Mouse (Mus musculus) cortical plate, adult 2 months (tissue): ENCODE measurements around the gene Kctd17. TPM values are rescaled to one million over a fixed set of nuclear protein-coding genes. Genes with fewer than 3 reads are reported as not detected.

ENCODE experiments used
- H3K27ac ChIP-seq: fragments of 200-500 bp; 2 replicates; pipeline ENCODE4 v1.5.1; 2012; ENCODE audit warnings: low read length, control low read depth, inconsistent platforms; ENCODE audit not compliant: insufficient read depth
- H3K4me1 ChIP-seq: fragments of 200-500 bp; 2 replicates; pipeline ENCODE4 v1.6.1; 2011; ENCODE audit warnings: low read length; ENCODE audit not compliant: control insufficient read depth, insufficient read depth
- H3K4me3 ChIP-seq: fragments of 200-500 bp; 2 replicates; pipeline ENCODE4 v1.5.1; 2011; ENCODE audit warnings: mild to moderate bottlenecking, low read length, control low read depth; ENCODE audit not compliant: insufficient read depth
- CTCF ChIP-seq: fragments of 200-500 bp; IDR thresholded peaks from 2 replicates; pipeline ENCODE4 v1.5.1; 2011; ENCODE audit warnings: mild to moderate bottlenecking, control low read depth, low read length; ENCODE audit not compliant: insufficient read depth; ENCODE audit errors: extremely low read depth
- POLR2A ChIP-seq: fragments of 200-500 bp; IDR thresholded peaks from 2 replicates; pipeline ENCODE4 v1.6.1; 2011; ENCODE audit warnings: mild to moderate bottlenecking, low read length, control low read depth; ENCODE audit not compliant: insufficient read depth; ENCODE audit errors: extremely low read depth
- polyA plus RNA-seq: library from polyadenylated mRNA; depleted of rRNA; stranded (reverse); fragments of >200 nt; gene quantifications from 2 replicates; pipeline ENCODE4 v1.2.3, GENCODE M21; 2012; rRNA removed

Kctd17 gene
- polyA plus RNA-seq, 1 experiment = 526 TPM

DNA sequence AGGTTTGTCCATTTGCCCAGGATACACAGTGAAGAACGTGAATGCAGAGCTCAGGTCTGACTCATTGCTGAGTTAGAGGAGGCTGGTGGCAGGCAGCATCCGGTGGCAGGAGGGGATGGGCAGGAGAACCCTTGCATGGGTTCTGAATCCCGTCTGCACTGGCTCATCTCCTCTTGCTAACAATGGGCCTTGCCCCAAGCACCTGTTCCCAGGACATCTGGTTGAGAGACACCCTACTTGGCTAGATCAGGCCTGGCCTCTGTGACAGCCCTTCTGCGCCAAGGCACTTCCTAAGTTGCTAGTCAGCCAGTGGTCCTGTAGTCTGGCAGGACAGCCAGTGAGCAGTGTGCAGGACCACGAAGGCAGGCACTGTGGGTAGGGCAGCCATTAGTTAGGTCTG, 51.1 kb downstream of the Kctd17 start:
- H3K27ac ChIP-seq = no peak overlapping the region
- TF ChIP-seq POLR2A (no peak), CTCF (no peak)
- H3K4me3 ChIP-seq = no peak overlapping the region
- H3K4me1 ChIP-seq = no peaks in the 10 kb centered on the region

DNA sequence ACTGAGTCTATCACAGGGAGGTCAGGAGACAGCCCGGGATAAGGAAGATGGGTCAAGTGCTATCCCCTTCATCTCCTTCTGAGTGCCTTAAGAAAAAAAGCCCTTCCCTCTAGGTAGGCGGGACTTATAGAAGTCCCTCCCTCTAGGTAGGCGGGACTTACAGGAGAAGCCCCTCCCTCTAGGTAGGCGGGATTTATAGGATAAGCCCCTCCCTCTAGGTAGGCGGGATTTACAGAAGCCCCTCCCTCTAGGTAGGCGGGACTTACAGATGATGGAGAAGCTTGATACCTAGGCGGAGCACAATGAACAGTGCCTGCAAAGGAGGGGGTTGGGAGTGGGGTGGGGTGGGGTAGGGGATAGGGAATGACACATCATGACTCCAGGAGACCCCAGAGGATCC, 51.7 kb downstream of the Kctd17 start:
- H3K27ac ChIP-seq = no peak overlapping the region
- H3K4me3 ChIP-seq = no peak overlapping the region
- TF ChIP-seq POLR2A = no peak
- H3K4me1 ChIP-seq = no peaks in the 10 kb centered on the region

DNA sequence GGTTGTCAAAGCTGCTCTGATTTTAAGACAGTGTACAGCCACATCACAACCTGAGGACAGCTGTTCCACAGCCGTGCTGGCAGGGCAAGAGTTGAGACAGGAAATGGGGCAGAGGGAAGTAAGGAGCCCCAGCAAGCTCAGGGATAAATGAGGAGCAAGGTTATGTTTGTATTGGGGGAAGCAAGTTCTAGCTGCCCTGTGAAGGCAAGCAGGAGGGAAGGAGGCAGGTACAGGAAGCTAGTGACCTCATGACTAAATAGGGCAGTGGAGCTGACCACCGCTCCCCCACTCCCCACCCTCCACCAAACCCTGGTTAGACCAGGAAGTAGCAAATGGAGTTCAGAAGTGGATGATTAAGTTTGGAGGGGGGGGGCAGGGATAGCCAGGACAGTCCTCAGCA, 52.6 kb downstream of the Kctd17 start:
- TF ChIP-seq CTCF = no peak
- TF ChIP-seq POLR2A = no peak
- no peaks in the 10 kb centered on the region for H3K4me1 ChIP-seq
- H3K4me3 ChIP-seq = no peak overlapping the region
- H3K27ac ChIP-seq = no peak overlapping the region

DNA sequence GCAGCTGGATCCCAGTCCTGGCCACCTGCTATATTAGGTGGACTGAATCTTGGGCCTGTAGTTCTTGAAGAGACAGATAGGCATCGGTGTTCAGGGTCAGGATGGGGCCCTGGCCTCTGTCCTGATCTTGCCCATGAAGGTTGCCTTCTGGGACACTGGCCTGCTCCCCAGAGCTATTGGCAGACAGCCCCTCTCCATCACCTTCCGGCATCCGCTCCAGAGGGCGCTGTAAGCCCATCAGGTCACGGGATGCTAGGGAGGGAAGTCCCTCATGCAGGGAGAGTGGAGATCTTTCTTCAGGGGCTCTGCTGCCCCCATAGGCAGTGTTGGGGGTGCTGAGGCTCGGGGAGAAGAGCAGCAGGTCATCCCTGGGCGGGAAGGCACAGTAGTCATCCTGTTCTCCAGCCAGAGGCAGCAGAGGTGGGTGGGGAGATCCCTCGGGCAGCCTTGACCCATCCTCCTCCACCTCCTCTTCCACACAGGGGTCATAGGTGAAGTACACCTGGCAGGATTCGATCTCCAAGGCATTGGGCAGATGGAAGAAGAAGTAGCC, 53.2 kb downstream of the Kctd17 start:
- no peak for TF ChIP-seq POLR2A
- no peak for TF ChIP-seq CTCF
- Histone ChIP-seq H3K27ac (no peak overlapping the region), H3K4me1 (no peaks in the 10 kb centered on the region), H3K4me3 (no peak overlapping the region)

DNA sequence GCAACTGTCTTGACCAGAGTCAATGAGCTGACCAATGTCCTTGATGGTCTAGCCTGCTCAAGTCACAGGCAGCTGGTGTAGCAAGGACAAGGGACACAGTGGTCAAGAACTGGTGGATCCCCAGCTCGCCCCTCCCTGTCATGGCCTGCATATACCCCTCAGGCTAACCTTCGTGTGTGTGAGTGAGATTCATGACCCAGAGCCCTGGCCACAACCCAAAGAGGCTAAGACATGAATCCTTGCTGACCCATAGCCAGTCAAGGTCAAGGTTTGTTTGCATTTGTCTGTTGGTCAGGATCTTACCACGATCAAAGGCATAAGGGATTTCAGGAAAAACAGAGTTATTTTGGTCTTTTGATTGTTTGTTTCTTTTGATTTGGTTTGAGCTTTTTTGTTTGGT, 54.2 kb downstream of the Kctd17 start:
- TF ChIP-seq POLR2A = no peak
- no peak for TF ChIP-seq CTCF

DNA sequence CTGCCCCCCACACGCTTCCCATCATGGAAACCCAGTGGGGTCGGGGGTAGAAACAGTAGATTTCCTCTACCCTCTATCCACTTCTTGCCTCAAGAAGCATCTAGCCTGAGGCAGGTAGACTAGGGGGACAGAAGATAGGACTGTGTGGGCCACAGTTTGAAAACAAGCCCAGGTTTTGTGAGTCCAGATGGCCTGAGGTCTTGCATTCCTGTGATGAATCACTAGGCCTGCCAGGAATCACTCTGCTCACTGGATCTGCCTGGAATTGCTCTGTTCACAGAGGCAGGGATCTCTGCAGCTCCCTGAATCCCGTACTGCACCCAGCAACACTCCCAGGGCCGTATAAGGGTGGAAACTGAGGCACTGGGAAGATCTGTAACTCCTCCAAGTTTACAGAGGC, 54.9 kb downstream of the Kctd17 start:
- no peak overlapping the region for H3K27ac ChIP-seq
- H3K4me1 ChIP-seq = no peaks in the 10 kb centered on the region
- no peak overlapping the region for H3K4me3 ChIP-seq
- TF ChIP-seq POLR2A (no peak), CTCF (no peak)

More for the DNA sequence above, 54.2 kb downstream of the Kctd17 start:
- Histone ChIP-seq H3K27ac (no peak overlapping the region), H3K4me1 (no peaks in the 10 kb centered on the region), H3K4me3 (no peak overlapping the region)

DNA sequence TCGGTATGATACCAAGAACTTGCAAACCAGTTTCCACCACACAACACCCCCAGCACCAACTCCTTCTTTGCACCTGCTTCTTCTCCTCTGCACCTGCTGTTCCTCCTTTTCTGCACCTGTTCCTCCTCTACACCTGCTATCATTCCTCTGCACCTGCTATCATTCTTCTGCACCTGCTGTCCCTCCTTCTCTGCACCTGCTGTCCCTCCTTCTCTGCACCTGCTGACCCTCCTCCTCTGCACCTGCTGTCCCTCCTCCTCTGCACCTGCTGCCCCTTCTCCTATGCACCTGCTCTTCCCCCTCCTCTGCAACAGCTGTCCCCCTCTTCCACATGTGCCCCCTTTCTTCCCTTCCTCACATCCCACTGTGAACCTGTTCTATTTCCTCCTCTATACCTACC, 58.2 kb downstream of the Kctd17 start:
- no peak for TF ChIP-seq CTCF
- TF ChIP-seq POLR2A = no peak
- Histone ChIP-seq H3K27ac (no peak overlapping the region), H3K4me1 (no peaks in the 10 kb centered on the region), H3K4me3 (no peak overlapping the region)

DNA sequence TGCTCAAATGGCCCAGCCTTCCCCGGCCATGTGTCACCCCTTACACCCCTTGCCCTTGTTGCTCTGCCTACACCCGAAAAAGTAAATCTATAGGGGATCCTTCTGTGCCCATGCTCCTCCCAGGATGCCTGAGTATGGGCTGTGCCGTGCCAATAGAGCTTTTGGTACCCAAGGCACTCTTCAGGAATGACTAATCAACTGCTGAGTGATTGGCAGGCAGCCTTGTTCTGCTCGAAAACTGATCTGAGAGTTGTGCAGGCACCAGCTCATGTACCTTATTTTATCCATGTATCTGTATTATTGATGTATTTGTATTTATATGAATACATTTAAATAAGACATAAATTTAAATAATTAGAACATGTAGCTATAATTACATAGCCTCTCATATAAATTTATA, 58.7 kb downstream of the Kctd17 start:
- Histone ChIP-seq H3K4me3 (no peak overlapping the region), H3K4me1 (no peaks in the 10 kb centered on the region), H3K27ac (no peak overlapping the region)
- no peak for TF ChIP-seq CTCF
- no peak for TF ChIP-seq POLR2A

Other genes with a start within 250 kb of the Kctd17 start
- 121 and 122 TPM in 2 replicates for gene Pvalb, start 222.2 kb upstream of the Kctd17 start, polyA plus RNA-seq
- gene Ncf4, start 183.8 kb upstream of the Kctd17 start, polyA plus RNA-seq = 1.7 and 1.9 TPM in 2 replicates
- gene Csf2rb2, start 122.8 kb upstream of the Kctd17 start, polyA plus RNA-seq = 0.50 and 0.72 TPM in 2 replicates
- 1.2 and 1.8 TPM in 2 replicates for gene Csf2rb, start 102.8 kb upstream of the Kctd17 start, polyA plus RNA-seq
- not detected in 2 replicates for gene Tex33, start 32.7 kb upstream of the Kctd17 start, polyA plus RNA-seq
- 65.7 and 67.6 TPM in 2 replicates for gene Tst, start 22.7 kb upstream of the Kctd17 start, polyA plus RNA-seq
- 66.7 and 72.9 TPM in 2 replicates for gene Mpst, start 22.1 kb upstream of the Kctd17 start, polyA plus RNA-seq
- 0.04 and 0.11 TPM in 2 replicates for gene Tmprss6, start 40.1 kb downstream of the Kctd17 start, polyA plus RNA-seq
- 0.11 and 0.29 TPM in 2 replicates for gene Il2rb, start 66.7 kb downstream of the Kctd17 start, polyA plus RNA-seq
- 3.6 and 3.9 TPM in 2 replicates for gene C1qtnf6, start 102.9 kb downstream of the Kctd17 start, polyA plus RNA-seq
- gene Sstr3, start 116.1 kb downstream of the Kctd17 start, polyA plus RNA-seq = 13.8 and 20.9 TPM in 2 replicates
- gene Rac2, start 144.2 kb downstream of the Kctd17 start, polyA plus RNA-seq = 6.0 and 7.2 TPM in 2 replicates
- 14.0 and 15.7 TPM in 2 replicates for gene Cyth4, start 168.5 kb downstream of the Kctd17 start, polyA plus RNA-seq